Mouse (Mus musculus) B cell, adult 62 days (primary cell): ENCODE results near the gene Tmem95. TPM values are rescaled to one million over a fixed set of nuclear protein-coding genes. Genes with fewer than 3 reads are reported as not detected.

Experiments
- total RNA-seq: library from RNA; stranded (reverse); gene quantifications from 4 replicates; pipeline ENCODE4 v1.2.4, GENCODE M21; 2023

Gene Tmem95
- total RNA-seq, result not detected in 4 replicates

GRCm38 (mm10) chr11:69877878-69878277 is at the start of gene Tmem95:
TSS of gene Tmem95 (minus strand) at chr11:69878018.

GRCm38 (mm10) chr11:69921114-69922011 is 43.5 kb upstream of the Tmem95 start, which contains the start of gene Eif5a:
TSS of gene Eif5a (minus strand) at chr11:69921958.

GRCm38 (mm10) chr11:69913554-69914371 is 35.9 kb upstream of the Tmem95 start, which contains the start of gene Gps2:
TSS of gene Gps2 (plus strand) at chr11:69913888.

GRCm38 (mm10) chr11:69900471-69901405 is 22.9 kb upstream of the Tmem95 start, which contains the start of the genes 2810408A11Rik and Neurl4:
TSS of gene 2810408A11Rik (minus strand) at chr11:69900987.
TSS of gene Neurl4 (plus strand) at chr11:69901072.

GRCm38 (mm10) chr11:69895291-69895690 is 17.5 kb upstream of the Tmem95 start, which contains the start of gene Acap1:
TSS of gene Acap1 (minus strand) at chr11:69895539.

GRCm38 (mm10) chr11:69880853-69881603 is 3.2 kb upstream of the Tmem95 start, which contains the start of gene Kctd11:
TSS of gene Kctd11 (minus strand) at chr11:69881406.

GRCm38 (mm10) chr11:69858113-69858998 is 19.5 kb downstream of the Tmem95 start, which contains the start of gene Tnk1:
TSS of gene Tnk1 (minus strand) at chr11:69858730.

GRCm38 (mm10) chr11:69846198-69846680 is 31.6 kb downstream of the Tmem95 start, which contains the start of gene Plscr3:
TSS of gene Plscr3 (plus strand) at chr11:69846376.

GRCm38 (mm10) chr11:69837952-69838713 is 39.7 kb downstream of the Tmem95 start, which contains the start of gene Tmem256:
TSS of gene Tmem256 (plus strand) at chr11:69838514.

GRCm38 (mm10) chr11:69837604-69837951 is 40.2 kb downstream of the Tmem95 start, which contains the start of gene Nlgn2:
TSS of gene Nlgn2 (minus strand) at chr11:69837784.

Other genes starting within 250 kb of the Tmem95 start
- 73.0 to 86.7 TPM (median 81.7 TPM) in 4 replicates for gene Fxr2, start 245.0 kb downstream of the Tmem95 start, total RNA-seq
- gene Sox15, start 222.7 kb downstream of the Tmem95 start, total RNA-seq, result 0.95 TPM in 1 of 4 replicates, not detected in the others
- 58.5 to 68.1 TPM (median 64.8 TPM) in 4 replicates for gene Mpdu1, start 215.4 kb downstream of the Tmem95 start, total RNA-seq
- 13.5 to 15.1 TPM (median 14.6 TPM) in 4 replicates for gene Cd68, start 211.9 kb downstream of the Tmem95 start, total RNA-seq
- 683 to 716 TPM (median 701 TPM) in 4 replicates for gene Eif4a1, start 205.6 kb downstream of the Tmem95 start, total RNA-seq
- gene Senp3, start 195.9 kb downstream of the Tmem95 start, total RNA-seq, result 112 to 142 TPM (median 125 TPM) in 4 replicates
- not detected in 4 replicates for gene Tnfsf13, start 192.2 kb downstream of the Tmem95 start, total RNA-seq
- gene Tnfsf12, start 182.2 kb downstream of the Tmem95 start, total RNA-seq, result 0.40 TPM in 1 of 4 replicates, not detected in the others
- 0.56 TPM in 1 of 4 replicates, not detected in the others for gene Tnfsfm13, start 181.9 kb downstream of the Tmem95 start, total RNA-seq
- gene Polr2a, start 119.4 kb downstream of the Tmem95 start, total RNA-seq, result 227 to 251 TPM (median 238 TPM) in 4 replicates
- gene Slc35g3, start 116.0 kb downstream of the Tmem95 start, total RNA-seq, result not detected in 4 replicates
- 62.1 to 72.6 TPM (median 65.4 TPM) in 4 replicates for gene Zbtb4, start 112.1 kb downstream of the Tmem95 start, total RNA-seq
- gene Chrnb1, start 82.1 kb downstream of the Tmem95 start, total RNA-seq, result 7.8 to 14.5 TPM (median 12.0 TPM) in 4 replicates
- 0.21 to 0.22 TPM in 2 of 4 replicates, not detected in the others for gene Fgf11, start 76.2 kb downstream of the Tmem95 start, total RNA-seq
- 0.30 TPM in 1 of 4 replicates, not detected in the others for gene Tmem102, start 72.4 kb downstream of the Tmem95 start, total RNA-seq
- gene Gm39566, start 62.7 kb downstream of the Tmem95 start, total RNA-seq, result not detected in 4 replicates
- not detected in 4 replicates for gene Spem2, start 59.6 kb downstream of the Tmem95 start, total RNA-seq
- gene Spem1, start 55.8 kb downstream of the Tmem95 start, total RNA-seq, result not detected in 4 replicates
- gene Nlgn2, start 40.2 kb downstream of the Tmem95 start, total RNA-seq, result 0.27 to 1.5 TPM (median 0.32 TPM) in 4 replicates
- gene Tmem256, start 39.5 kb downstream of the Tmem95 start, total RNA-seq, result 29.5 to 37.7 TPM (median 32.6 TPM) in 4 replicates
- 9.9 to 12.6 TPM (median 11.5 TPM) in 4 replicates for gene Plscr3, start 31.6 kb downstream of the Tmem95 start, total RNA-seq
- not detected in 4 replicates for gene Tnk1, start 19.3 kb downstream of the Tmem95 start, total RNA-seq
- 1.3 to 2.6 TPM (median 2.3 TPM) in 4 replicates for gene Kctd11, start 3.4 kb upstream of the Tmem95 start, total RNA-seq
- 473 to 501 TPM (median 485 TPM) in 4 replicates for gene Acap1, start 17.5 kb upstream of the Tmem95 start, total RNA-seq
- 1.2 to 3.5 TPM (median 2.0 TPM) in 4 replicates for gene 2810408A11Rik, start 23.0 kb upstream of the Tmem95 start, total RNA-seq
- 51.5 to 76.4 TPM (median 73.4 TPM) in 4 replicates for gene Neurl4, start 23.1 kb upstream of the Tmem95 start, total RNA-seq
- 144 to 150 TPM (median 147 TPM) in 4 replicates for gene Gps2, start 35.9 kb upstream of the Tmem95 start, total RNA-seq
- gene Eif5a, start 43.9 kb upstream of the Tmem95 start, total RNA-seq, result 337 to 380 TPM (median 350 TPM) in 4 replicates
- not detected in 4 replicates for gene Ybx2, start 57.8 kb upstream of the Tmem95 start, total RNA-seq
- gene Slc2a4, start 70.2 kb upstream of the Tmem95 start, total RNA-seq, result not detected in 4 replicates
- not detected in 4 replicates for gene Cldn7, start 86.8 kb upstream of the Tmem95 start, total RNA-seq
- gene Ctdnep1, start 103.1 kb upstream of the Tmem95 start, total RNA-seq, result 87.5 to 123 TPM (median 99.1 TPM) in 4 replicates
- 49.4 to 55.9 TPM (median 52.5 TPM) in 4 replicates for gene Elp5, start 104.5 kb upstream of the Tmem95 start, total RNA-seq
- gene Gabarap, start 113.1 kb upstream of the Tmem95 start, total RNA-seq, result 285 to 331 TPM (median 318 TPM) in 4 replicates
- gene Phf23, start 117.8 kb upstream of the Tmem95 start, total RNA-seq, result 48.3 to 52.7 TPM (median 51.4 TPM) in 4 replicates
- gene Dvl2, start 122.6 kb upstream of the Tmem95 start, total RNA-seq, result 51.2 to 61.3 TPM (median 58.7 TPM) in 4 replicates
- 44.6 to 55.5 TPM (median 48.8 TPM) in 4 replicates for gene Acadvl, start 137.4 kb upstream of the Tmem95 start, total RNA-seq
- gene Dlg4, start 138.9 kb upstream of the Tmem95 start, total RNA-seq, result 3.9 to 7.2 TPM (median 4.3 TPM) in 4 replicates
- gene Asgr1, start 176.1 kb upstream of the Tmem95 start, total RNA-seq, result not detected in 4 replicates
- gene Asgr2, start 214.6 kb upstream of the Tmem95 start, total RNA-seq, result not detected in 4 replicates